Mouse (Mus musculus): ENCODE data around the gene Ablim1. TPM values are rescaled to one million over a fixed set of nuclear protein-coding genes. Genes with fewer than 3 reads are reported as not detected.
"Not testable (repeated sequence)": the region's sequence is repeated elsewhere in the genome, so short reads cannot be mapped to it uniquely, and the experiment has no call there.

The Ablim1 gene
- total and polyA plus RNA-seq, 2 experiments, result 16.6 to 23.7 TPM

DNA sequence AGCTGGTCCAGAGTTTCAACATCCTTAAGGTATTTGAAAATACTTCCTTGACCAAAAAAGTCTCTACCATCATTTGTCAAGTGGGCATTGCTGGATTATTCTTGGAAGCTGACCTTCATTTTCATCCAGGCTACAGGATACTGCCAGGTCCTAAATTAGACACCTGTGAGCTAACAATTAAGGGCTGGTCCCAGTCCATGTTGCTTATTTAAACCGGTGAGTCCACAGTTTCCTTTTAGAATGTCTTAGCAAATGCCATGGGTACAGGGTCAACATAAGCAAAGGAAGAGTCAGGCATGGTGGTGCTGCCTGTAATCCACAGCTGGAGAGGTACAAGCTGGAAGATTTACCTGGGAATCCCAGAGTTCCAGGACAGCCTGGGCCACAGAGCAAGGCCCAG is 173.8 kb downstream of the Ablim1 start:
- Histone ChIP-seq H3K9ac (ENCODE audit: low read depth, low read length) (no peak overlapping the region), H3K27me3 (ENCODE audit: control insufficient read depth, insufficient read depth, low read length) (no peaks in the 10 kb centered on the region), H3K36me3 (ENCODE audit: control insufficient read depth, insufficient read depth, low read length) (peaks cover 2% of the 10 kb centered on the region; the same call in 1 of the 2 replicates), H3K4me1 (ENCODE audit: control insufficient read depth, insufficient read depth, low read length) (no peaks in the 10 kb centered on the region), H3K4me3 (ENCODE audit: insufficient read depth, low read depth, low read length) (no peak overlapping the region), H3K27ac (replicated peaks; ENCODE audit: insufficient read depth, low read depth, low read length) (no peak overlapping the region), H3K79me2 (ENCODE audit: control insufficient read depth, insufficient read depth, low read length) (no peaks in the 10 kb centered on the region)
- TF ChIP-seq POLR2A (IDR thresholded peaks at IDR 0.05; ENCODE audit: extremely low read depth, insufficient read depth, low read length) (no peak), CTCF (IDR thresholded peaks at IDR 0.05; ENCODE audit: low read depth, low read length) (no peak)
- 90% methylated on average over 1 of the region's 1 CpGs for WGBS
- no peak for DNase-seq (ENCODE audit: extremely low read depth, low read depth, low spot score)

DNA sequence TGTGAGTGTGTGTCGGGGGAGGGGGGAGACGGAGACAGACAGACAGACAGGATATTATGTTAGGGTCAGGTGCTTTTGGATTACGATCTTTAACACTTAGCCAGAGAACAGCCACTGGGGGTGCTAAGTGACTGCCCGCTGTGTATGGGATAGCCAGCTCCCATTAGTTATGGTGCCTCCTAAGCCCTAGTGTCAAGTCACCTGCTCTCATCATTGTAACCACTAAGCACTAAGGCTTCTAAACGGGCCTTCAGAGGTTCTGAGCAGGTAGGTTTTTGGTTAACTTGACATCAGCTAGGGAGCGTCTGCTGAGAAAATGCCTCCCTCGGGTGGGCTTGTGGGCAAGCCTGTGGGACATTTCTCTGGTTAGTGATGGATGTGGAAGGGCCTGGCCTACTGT is 174.6 kb downstream of the Ablim1 start:
- Histone ChIP-seq H3K4me1 (ENCODE audit: control insufficient read depth, insufficient read depth, low read length) (no peaks in the 10 kb centered on the region), H3K27me3 (ENCODE audit: control insufficient read depth, insufficient read depth, low read length) (no peaks in the 10 kb centered on the region), H3K4me3 (ENCODE audit: insufficient read depth, low read depth, low read length) (no peak overlapping the region), H3K27ac (replicated peaks; ENCODE audit: insufficient read depth, low read depth, low read length) (no peak overlapping the region), H3K36me3 (ENCODE audit: control insufficient read depth, insufficient read depth, low read length) (peaks cover 1% of the 10 kb centered on the region; the same call in 1 of the 2 replicates), H3K9ac (ENCODE audit: low read depth, low read length) (no peak overlapping the region), H3K79me2 (ENCODE audit: control insufficient read depth, insufficient read depth, low read length) (no peaks in the 10 kb centered on the region)
- DNase-seq (ENCODE audit: extremely low read depth, low read depth, low spot score), result no peak
- WGBS, result 85% methylated on average over 7 of the region's 7 CpGs
- TF ChIP-seq POLR2A (IDR thresholded peaks at IDR 0.05; ENCODE audit: extremely low read depth, insufficient read depth, low read length) (no peak), CTCF (IDR thresholded peaks at IDR 0.05; ENCODE audit: low read depth, low read length) (no peak)

DNA sequence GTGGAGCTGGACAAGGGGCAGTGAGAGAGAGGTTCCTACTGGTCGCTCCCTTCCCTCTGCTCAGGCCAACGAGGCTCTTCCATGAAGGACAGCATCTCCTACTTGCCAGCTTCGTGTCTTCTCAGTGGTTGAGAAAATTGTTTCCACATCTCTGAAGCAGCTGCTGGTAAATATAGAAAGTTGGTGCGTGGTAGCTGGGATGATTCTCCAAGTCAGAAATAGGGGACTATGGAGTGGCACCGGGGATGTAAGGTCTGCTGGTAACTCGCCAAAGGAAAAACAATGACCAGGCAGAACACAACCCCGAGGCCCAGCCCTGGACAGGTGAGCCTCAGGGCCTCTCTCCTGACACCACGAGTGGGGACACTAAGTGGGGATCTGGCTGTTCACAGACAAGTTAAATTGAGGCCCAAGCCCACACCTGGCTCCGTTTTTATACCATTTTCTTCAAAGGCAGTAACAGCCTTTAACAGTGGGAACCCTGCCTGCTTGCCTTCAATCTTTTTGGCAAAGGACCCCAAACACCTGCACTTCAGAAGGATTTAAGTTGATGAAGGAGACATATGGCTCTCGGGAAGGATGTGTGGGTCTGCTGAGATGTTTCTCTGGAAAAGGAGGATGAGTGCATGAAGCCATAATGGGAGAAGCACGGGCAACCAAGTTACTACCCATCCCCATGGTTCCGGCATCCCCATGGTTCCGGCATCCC is 175.7 kb downstream of the Ablim1 start:
- H3K4me1 ChIP-seq (ENCODE audit: control insufficient read depth, insufficient read depth, low read length), result no peaks in the 10 kb centered on the region
- H3K27me3 ChIP-seq (ENCODE audit: control insufficient read depth, insufficient read depth, low read length), result no peaks in the 10 kb centered on the region
- H3K79me2 ChIP-seq (ENCODE audit: control insufficient read depth, insufficient read depth, low read length), result no peaks in the 10 kb centered on the region
- 75% methylated on average over 13 of the region's 13 CpGs for WGBS
- no peak for TF ChIP-seq POLR2A (IDR thresholded peaks at IDR 0.05; ENCODE audit: extremely low read depth, insufficient read depth, low read length)
- no peak for TF ChIP-seq CTCF (IDR thresholded peaks at IDR 0.05; ENCODE audit: low read depth, low read length)
- no peak overlapping the region for H3K4me3 ChIP-seq (ENCODE audit: insufficient read depth, low read depth, low read length)
- H3K36me3 ChIP-seq (ENCODE audit: control insufficient read depth, insufficient read depth, low read length), result no peaks in the 10 kb centered on the region
- DNase-seq (ENCODE audit: extremely low read depth, low read depth, low spot score), result no peak
- H3K9ac ChIP-seq (ENCODE audit: low read depth, low read length), result no peak overlapping the region
- no peak overlapping the region for H3K27ac ChIP-seq (replicated peaks; ENCODE audit: insufficient read depth, low read depth, low read length)

DNA sequence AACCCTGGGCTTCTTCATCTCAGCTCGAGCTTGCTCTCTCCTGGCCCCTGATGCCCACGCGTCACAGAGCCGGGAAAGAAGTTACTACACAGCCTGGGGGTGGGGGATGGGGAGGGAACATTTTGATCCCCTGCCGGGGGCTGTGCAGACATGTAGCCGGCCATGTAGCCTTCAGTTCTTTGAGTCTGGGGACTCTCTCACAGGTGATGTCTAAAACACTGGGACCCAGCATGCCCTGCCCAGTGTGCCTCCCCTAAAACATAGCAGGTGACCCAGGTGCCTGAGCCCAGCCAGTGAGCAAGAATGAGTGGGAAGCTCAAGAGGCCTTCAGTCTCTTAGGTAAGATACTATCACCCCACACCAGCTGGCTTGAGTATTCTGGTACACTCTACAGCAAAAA is 176.2 kb downstream of the Ablim1 start:
- TF ChIP-seq CTCF (IDR thresholded peaks at IDR 0.05; ENCODE audit: low read depth, low read length), result no peak
- TF ChIP-seq POLR2A (IDR thresholded peaks at IDR 0.05; ENCODE audit: extremely low read depth, insufficient read depth, low read length), result no peak
- Histone ChIP-seq H3K4me1 (ENCODE audit: control insufficient read depth, insufficient read depth, low read length) (no peaks in the 10 kb centered on the region), H3K27me3 (ENCODE audit: control insufficient read depth, insufficient read depth, low read length) (no peaks in the 10 kb centered on the region), H3K36me3 (ENCODE audit: control insufficient read depth, insufficient read depth, low read length) (no peaks in the 10 kb centered on the region), H3K79me2 (ENCODE audit: control insufficient read depth, insufficient read depth, low read length) (no peaks in the 10 kb centered on the region), H3K9ac (ENCODE audit: low read depth, low read length) (no peak overlapping the region), H3K27ac (replicated peaks; ENCODE audit: insufficient read depth, low read depth, low read length) (no peak overlapping the region), H3K4me3 (ENCODE audit: insufficient read depth, low read depth, low read length) (no peak overlapping the region)
- no peak for DNase-seq (ENCODE audit: extremely low read depth, low read depth, low spot score)
- 75% methylated on average over 6 of the region's 6 CpGs for WGBS

DNA sequence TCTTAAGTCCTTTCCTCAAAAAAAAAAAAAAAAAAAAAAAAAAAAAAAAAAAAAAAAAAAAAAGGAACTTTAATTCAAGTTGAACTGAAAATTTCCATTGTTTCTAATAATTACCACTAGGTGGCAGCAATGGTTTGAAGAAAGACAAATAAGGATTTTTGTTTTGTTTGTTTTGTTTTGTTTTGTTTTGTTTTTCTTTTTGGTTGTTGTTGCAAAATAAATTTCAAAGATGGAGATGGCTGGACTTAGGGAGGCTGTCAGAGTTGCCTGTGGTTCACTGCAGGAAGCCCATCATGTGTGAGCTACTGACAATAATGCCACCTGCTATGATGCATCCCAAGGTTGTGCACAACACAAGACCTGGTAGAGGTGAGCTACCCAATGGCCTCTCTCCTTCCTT is 176.7 kb downstream of the Ablim1 start:
- no peak for TF ChIP-seq CTCF (IDR thresholded peaks at IDR 0.05; ENCODE audit: low read depth, low read length)
- no peak for TF ChIP-seq POLR2A (IDR thresholded peaks at IDR 0.05; ENCODE audit: extremely low read depth, insufficient read depth, low read length)
- H3K36me3 ChIP-seq (ENCODE audit: control insufficient read depth, insufficient read depth, low read length), result no peaks in the 10 kb centered on the region
- no peaks in the 10 kb centered on the region for H3K79me2 ChIP-seq (ENCODE audit: control insufficient read depth, insufficient read depth, low read length)
- H3K9ac ChIP-seq (ENCODE audit: low read depth, low read length), result no peak overlapping the region
- H3K27ac ChIP-seq (replicated peaks; ENCODE audit: insufficient read depth, low read depth, low read length), result no peak overlapping the region
- DNase-seq (ENCODE audit: extremely low read depth, low read depth, low spot score), result peak; percentile 33
- H3K4me1 ChIP-seq (ENCODE audit: control insufficient read depth, insufficient read depth, low read length), result no peaks in the 10 kb centered on the region
- H3K4me3 ChIP-seq (ENCODE audit: insufficient read depth, low read depth, low read length), result no peak overlapping the region
- no peaks in the 10 kb centered on the region for H3K27me3 ChIP-seq (ENCODE audit: control insufficient read depth, insufficient read depth, low read length)

DNA sequence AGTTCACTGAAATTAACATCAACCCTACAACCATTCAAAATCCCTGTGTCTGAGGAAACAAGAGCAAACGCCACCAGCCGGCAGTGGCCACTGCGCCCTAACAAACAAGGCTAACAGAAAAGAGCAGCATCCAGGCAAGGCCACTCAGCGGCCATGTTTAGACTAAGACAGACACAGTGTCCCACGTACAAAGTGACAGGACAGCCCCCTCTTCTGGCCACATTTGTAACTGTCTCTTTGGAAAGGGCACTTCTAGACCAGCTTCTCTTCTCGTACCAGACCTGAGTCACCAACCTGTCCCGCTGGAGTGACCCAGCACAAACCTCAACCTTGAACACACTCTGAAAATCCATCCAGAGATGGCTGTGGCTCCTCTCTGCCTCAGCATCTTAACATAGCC is 178.5 kb downstream of the Ablim1 start:
- WGBS, result 71% methylated on average over 7 of the region's 7 CpGs
- no peak for DNase-seq (ENCODE audit: extremely low read depth, low read depth, low spot score)
- TF ChIP-seq POLR2A (IDR thresholded peaks at IDR 0.05; ENCODE audit: extremely low read depth, insufficient read depth, low read length) (no peak), CTCF (IDR thresholded peaks at IDR 0.05; ENCODE audit: low read depth, low read length) (peak; percentile 41)
- no peak overlapping the region for H3K9ac ChIP-seq (ENCODE audit: low read depth, low read length)
- no peak overlapping the region for H3K27ac ChIP-seq (replicated peaks; ENCODE audit: insufficient read depth, low read depth, low read length)
- no peak overlapping the region for H3K4me3 ChIP-seq (ENCODE audit: insufficient read depth, low read depth, low read length)
- no peaks in the 10 kb centered on the region for H3K4me1 ChIP-seq (ENCODE audit: control insufficient read depth, insufficient read depth, low read length)
- no peaks in the 10 kb centered on the region for H3K27me3 ChIP-seq (ENCODE audit: control insufficient read depth, insufficient read depth, low read length)
- H3K79me2 ChIP-seq (ENCODE audit: control insufficient read depth, insufficient read depth, low read length), result no peaks in the 10 kb centered on the region
- H3K36me3 ChIP-seq (ENCODE audit: control insufficient read depth, insufficient read depth, low read length), result no peaks in the 10 kb centered on the region; the same call in 1 of the 2 replicates

DNA sequence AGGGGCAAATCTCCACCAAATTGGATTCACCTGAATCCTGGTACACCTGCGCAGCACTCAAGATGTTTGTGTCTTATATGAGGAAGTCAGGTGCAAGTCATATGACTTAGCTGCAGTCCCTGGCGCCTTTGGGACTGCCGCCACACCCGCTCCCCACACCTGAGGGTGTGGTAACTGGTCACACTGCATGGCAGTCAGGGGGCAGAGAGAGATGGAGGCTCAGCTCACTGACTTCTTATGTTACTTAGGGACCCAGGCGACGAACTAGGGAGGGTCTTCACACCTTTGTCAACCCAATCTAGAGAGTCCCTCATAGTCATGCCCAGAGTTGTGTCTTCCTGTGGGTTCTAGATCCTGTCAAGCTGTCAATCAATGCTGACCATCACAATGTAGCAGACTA is 179.1 kb downstream of the Ablim1 start:
- not testable (repeated sequence) for H3K4me1 ChIP-seq (ENCODE audit: control insufficient read depth, insufficient read depth, low read length); H3K4me3 ChIP-seq (ENCODE audit: insufficient read depth, low read depth, low read length); H3K27ac ChIP-seq (replicated peaks; ENCODE audit: insufficient read depth, low read depth, low read length); DNase-seq (ENCODE audit: extremely low read depth, low read depth, low spot score); H3K9ac ChIP-seq (ENCODE audit: low read depth, low read length); H3K36me3 ChIP-seq (ENCODE audit: control insufficient read depth, insufficient read depth, low read length); H3K79me2 ChIP-seq (ENCODE audit: control insufficient read depth, insufficient read depth, low read length); H3K27me3 ChIP-seq (ENCODE audit: control insufficient read depth, insufficient read depth, low read length)
- 96% methylated on average over 6 of the region's 6 CpGs for WGBS

Data from liver, adult 2 months (tissue).